Mouse (Mus musculus): ENCODE measurements around the gene Fam219a.

GRCm38 (mm10) chr4:41481601-41482017, 87.7 kb downstream of the Fam219a start:
- no peak for TF ChIP-seq CTCF (IDR thresholded peaks at IDR 0.05; ENCODE audit: insufficient read depth, low read depth, low read length)
- no peak for TF ChIP-seq POLR2A (IDR thresholded peaks at IDR 0.05; ENCODE audit: insufficient read depth, low read depth, low read length)
